Mouse (Mus musculus) lung, adult 2 months (tissue): Measurements from ENCODE around the gene Prim2.

Source experiments
- CTCF ChIP-seq: fragments of 200-500 bp; IDR thresholded peaks from 2 replicates; pipeline ENCODE4 v1.5.1; 2011; ENCODE audit warnings: mild to moderate bottlenecking, low read length, control low read depth; ENCODE audit not compliant: insufficient read depth
- POLR2A ChIP-seq: fragments of 200-500 bp; IDR thresholded peaks from 2 replicates; pipeline ENCODE4 v1.6.1; 2011; ENCODE audit warnings: low read depth, mild to moderate bottlenecking, control low read depth, low read length, borderline replicate concordance; ENCODE audit errors: extremely low read depth

DNA sequence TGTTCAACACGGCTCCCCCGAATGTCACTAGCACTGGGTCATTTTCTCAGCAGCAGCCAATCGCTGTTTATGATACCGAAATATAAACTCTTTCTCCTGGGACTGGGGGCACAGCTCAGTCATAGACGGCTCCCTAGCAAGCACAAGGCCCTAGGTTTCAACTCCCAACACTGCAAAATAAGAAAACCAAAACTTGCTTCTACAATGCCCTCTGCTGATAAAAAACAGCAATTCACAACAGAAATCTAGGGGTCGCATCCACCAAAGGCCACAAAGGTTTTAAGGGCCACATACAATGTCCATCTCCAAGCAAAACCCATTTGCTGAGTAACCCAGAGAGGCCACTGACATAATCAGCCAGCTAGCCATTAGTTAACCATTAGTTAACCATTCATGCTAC lies 41.8 kb downstream of the Prim2 start:
- no peak for TF ChIP-seq CTCF
- no peak for TF ChIP-seq POLR2A
